Mouse (Mus musculus): ENCODE data around the gene Lrriq1.
A peak's percentile ranks its signal among the peaks of the same experiment; 100 is the strongest.

The Lrriq1 gene

DNA sequence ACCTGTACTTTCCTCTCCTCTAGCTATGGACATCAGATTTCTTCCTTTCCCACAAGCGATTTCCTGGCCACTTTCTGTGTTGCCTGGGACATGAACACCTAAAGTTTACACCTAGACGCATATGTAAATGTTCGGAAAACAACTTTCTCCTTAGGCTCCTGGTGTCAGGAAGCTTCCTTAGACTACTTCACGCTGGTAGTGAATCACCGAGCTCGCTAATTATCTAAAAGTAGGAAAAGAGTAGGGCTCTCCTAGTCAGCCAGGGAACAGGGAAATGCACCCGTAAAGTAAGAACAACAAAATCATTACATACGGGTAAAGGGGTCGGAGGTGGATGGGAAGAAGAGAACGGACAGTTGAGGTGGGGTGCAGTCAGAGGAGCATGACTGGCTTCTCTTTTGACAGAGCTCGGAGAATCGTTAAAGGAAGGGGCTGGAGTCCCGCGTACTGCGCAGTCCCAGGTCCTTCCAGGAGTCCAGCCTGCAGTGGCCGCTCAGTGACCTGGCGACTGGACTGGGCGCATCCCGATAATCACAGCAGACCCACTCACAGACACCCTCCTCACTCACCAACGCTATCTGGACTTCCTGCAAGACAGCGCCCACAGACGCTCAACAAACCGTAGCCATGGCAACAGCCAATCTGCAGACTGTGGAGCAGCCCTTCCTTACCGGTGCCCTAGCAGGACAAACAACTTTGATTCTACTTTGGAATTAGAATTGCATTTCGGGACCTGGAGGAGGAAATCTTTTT lies at the start of gene Lrriq1:
Lrriq1 (minus strand) TSS at position 616 of the 753 bp plus-strand sequence.
- peak; percentile 100 for ATAC-seq (ENCODE audit: low TSS enrichment)

DNA sequence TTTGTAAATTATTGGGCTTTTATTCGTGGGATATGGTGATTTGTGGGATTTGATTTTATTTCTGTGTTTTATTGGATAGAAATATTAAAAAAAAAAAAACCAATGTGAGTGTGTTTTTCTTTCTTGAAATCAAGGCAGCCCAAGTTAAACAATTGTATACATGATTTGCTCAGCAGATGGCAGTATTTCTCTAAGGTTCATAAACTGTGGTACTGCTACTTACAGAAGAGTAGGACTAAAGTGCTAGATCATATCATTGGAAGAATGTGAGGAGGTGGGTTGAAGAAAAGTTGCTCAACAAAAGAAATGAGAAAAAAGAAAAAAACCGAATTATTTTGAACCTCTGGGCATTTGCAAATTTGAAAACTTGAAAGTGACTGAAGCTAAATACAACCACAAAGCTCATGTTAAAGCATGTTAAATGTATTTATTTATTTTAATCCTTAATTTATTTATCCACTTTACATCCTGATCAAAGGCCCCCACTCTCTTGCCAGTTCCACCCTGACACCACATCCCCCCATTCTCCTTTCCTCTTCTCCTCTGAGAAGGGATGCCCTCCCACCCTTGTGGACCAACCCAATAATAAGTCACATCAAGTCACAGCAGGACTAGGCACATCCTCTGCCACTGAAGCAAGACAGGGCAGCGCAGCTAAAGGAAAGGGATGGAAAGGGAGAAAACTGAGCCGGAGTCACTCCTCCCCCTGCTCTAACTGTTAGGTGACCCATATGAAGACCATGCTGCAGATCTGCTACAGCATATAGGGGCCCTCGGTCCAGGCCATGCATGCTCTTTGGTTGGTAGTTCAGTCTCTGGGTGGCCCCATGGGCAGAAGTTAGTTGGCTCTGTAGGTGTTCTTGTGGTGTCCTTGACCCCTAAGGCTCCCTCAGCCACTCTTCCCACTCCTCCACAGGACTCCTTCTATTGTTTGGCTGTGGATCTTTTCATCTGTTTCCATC lies 18.0 kb upstream of the Lrriq1 start:
- peak; percentile 87 for ATAC-seq (ENCODE audit: low TSS enrichment)

DNA sequence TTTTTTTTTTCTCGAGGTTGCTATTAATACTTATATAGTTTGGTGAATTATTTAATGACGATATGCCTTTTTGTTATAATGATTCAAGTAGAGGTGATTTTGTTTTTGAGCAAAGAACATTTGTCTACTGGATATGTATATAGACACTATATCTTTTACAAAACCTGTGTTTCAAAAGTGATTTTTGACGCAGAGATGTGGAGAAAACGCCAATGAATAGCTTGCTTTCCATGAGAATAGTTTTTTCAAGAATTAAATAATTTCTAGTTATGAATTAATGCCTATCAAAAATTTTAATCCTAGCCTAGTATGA lies 294 bp upstream of the Lrriq1 start:
- ATAC-seq (ENCODE audit: low TSS enrichment), result peak; percentile 48

DNA sequence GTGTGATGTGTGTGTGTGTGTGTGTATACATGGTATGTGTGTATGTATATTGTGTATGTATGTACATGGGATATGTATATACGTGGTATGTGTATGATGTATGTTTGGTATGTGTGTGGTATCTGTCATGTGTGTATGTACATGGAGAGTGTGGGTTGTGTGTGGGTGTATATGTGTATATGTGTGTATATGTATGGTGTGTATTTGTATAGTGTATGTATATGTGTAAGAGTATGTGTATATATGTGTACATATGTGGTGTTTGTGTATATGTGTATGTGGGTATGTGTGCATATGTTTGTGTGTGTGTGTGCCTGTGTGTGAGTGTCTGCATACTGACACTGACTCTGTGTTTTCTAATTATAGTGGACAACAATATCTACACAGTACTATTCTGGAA lies 9.5 kb downstream of the Lrriq1 start:
- ATAC-seq (ENCODE audit: low TSS enrichment), result no peak

DNA sequence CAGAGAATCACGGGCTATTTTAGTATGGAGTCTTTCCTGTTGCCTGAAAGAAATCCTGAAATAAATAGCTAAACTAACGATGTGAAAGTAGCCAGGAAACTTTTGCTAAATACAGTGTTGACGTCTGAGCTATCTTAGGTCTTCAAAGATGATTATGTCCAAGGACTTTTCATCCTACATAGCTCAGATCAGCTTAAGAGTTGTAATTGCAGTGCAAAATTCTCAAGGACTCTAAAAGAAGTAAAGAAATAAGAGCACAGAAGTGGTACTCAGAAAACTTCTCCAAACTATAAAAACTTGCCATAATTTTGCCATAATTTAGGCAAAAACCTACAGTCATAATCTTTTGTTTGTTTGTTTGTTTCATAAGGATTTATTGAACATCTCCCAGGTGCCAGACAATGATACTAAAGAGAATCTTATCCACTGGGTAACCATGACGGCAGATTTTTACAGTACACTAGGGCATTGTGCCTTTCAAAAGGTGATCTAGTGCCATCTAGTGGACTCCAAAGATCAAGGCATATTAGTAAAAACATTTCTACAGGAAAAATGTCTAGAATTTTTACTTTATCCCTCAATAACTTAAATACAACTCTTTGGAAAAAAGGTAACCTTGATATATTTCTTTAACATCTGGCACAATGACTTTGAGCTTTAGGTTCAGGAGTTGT lies 41.3 kb downstream of the Lrriq1 start:
- peak; percentile 97 for ATAC-seq (ENCODE audit: low TSS enrichment)

DNA sequence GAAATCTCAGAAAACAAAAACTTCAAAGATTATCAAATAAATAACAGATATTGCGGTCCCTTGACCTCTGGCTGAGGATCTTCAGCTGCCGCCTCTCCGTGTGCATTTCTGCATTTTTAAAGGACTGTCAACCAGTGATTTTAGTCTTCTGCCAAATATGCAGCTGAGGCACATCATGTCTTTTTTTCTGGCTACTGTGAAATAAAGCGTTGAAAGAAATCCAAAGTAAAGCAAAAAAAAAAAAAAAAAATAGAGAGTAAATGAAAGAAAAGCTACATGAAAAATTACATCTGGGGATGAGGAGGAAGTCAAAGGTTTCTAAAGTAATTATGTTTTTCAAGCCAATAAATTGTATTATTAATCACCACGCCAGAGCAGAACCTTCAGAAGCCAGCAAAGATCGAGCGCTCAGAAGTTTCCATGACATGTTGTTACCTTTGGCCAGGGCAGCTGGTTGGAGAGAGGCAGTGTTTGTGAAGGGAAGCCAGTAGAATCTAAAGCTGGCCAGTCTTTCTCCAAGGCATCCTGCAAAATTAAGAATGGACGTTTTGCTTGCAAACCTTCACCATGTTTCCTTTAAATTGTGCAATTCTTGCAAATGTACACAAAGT lies 90.2 kb downstream of the Lrriq1 start:
- ATAC-seq (ENCODE audit: low TSS enrichment), result no peak

DNA sequence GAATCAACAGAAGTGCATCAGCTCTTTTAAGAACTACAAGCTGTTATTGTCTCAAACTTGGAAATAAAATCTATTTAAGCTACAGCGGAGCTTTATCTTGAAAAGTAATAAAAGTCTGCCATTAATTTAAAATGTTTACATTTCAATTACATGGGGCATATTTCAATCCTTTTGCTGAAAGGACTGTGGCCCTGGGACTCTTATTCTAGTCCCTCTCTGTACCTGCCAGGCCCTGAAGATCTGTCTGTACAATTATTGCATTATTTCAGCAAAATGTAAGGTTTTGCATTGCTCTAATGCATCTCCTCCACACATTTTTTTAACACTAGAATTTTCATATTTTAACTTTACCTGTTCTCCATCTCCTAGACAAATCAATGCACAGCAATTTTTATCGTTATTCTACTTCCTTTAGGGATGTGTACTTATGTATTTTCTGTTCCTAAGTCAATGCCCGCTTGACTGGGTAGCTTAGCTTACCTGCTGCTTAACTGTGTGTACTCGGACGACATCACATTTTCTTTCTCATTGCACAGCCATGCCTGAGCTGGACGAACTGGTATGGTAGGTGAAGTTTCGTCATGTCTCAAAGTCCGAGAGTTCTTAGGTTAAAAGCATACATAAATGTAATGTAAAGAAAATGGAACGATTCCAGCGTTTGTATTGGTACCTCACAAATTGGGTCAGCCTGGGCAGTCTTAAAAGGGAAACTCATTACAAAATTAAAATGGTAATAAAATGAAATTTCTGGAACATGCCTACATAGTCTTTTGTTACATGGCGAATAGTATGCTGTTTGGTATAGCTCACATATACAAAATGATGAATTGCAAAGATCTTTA lies 91.0 kb downstream of the Lrriq1 start:
- no peak for ATAC-seq (ENCODE audit: low TSS enrichment)

DNA sequence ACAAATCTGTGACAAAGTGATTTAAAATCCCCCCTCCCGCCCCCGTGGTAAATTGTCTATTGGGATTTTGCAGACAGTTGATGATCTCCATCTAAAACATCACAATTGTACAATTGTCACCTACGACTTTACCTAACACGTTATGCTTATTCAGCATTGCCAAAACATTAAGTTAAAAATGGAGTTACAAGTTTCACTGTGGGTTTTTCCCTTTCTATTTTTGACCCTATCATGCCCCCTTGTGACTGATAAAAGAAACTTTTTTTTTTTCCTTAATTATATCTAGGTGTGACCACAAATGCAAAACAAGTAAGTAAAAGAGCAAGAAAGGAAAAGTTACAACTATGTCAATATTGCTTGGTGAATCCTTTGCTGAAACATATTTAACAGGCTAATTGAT lies 93.6 kb downstream of the Lrriq1 start:
- ATAC-seq (ENCODE audit: low TSS enrichment), result no peak

DNA sequence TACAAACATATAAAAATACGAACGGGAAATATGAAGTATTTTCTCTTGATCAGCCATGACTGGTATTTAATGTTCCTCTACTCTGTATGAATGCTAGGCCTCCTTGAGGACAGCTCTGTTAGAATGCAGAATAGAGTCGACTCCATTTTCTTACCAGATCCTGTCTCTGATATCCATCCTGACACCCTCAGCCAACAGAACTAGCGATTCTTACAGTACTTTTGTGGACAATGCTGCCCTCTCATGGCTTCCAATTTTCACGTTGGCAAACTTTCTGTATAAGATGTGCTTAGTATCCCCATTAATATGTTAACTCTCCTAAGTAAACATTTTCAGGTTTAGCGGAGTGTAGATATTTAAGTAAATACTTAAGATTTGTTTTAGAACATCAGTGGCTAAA lies 94.6 kb downstream of the Lrriq1 start:
- ATAC-seq (ENCODE audit: low TSS enrichment), result peak; percentile 55; the same call in 1 of the 2 replicates

DNA sequence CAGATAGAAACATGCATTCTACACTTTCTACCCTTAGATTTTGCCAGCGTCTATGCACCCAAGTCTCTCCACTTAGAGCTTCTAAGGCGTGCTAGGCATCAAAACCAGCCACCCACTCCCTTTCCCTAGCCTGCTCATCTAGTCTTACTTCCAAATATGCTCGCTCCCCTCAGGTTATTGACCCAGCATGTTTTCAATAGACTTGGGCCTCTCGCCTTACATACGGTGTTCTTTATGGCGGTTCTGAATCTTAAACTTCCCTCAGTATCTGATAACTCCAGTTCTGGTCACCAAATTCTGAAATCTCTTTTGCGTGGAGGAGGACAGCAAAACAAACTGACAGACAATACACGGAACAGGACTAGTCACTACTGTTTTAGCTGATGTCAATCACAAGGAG lies 95.5 kb downstream of the Lrriq1 start:
- ATAC-seq (ENCODE audit: low TSS enrichment), result no peak

DNA sequence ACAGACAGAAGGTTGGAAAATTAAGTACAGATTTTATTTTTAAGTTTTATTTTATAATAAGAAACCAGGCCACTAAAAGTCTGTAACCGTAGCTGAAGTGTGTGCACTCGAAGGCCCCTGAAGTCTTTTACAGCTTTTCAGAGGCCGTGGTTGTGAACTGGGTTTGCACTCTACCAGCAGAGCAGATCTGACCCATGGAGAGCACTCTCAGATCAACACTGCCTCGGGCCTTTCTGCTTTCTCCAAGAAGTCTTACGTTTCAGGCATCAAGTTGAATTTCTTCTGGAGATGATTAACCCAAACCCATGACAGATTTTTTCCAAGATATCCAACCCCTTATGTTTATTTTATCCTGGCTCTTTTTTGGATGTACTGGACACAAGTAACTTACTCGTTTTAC lies 121.5 kb downstream of the Lrriq1 start:
- ATAC-seq (ENCODE audit: low TSS enrichment), result no peak

DNA sequence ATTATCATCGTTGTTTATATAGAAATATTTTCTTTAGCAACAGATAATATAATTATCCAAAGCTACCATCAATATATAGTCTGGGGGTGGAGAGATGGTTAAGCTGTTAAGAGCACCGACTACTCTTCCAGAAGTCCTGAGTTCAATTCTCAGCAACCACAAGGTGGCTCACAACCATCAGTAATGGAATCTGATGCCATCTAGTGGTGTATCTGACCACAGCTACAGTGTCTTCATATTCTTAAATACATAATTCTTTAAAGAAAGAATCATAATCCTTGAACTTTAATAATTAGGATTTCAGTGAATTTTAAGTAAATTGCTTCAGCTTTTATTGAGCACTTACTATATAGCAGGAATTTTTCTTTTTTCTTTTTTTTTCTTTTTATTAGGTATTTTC lies 128.0 kb downstream of the Lrriq1 start:
- no peak for ATAC-seq (ENCODE audit: low TSS enrichment)

DNA sequence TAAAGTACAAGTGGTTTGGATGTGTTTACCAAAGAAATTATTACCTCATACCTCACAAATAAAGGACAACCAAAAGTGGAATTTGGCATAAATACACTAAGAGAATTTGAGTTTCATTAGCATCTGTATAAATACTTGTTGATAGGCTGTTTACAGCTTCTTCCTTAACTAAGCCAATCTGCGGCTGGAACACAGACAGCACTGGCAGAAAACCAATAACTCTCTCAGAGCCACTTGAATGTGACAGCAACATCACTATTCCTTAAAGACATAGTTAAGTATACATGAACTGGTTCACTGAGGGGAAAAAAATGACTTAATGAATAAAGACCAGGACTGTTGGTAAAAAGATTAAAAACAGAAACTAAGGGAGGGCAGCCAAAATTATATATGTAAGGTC lies 150.0 kb downstream of the Lrriq1 start:
- no peak for ATAC-seq (ENCODE audit: low TSS enrichment)

DNA sequence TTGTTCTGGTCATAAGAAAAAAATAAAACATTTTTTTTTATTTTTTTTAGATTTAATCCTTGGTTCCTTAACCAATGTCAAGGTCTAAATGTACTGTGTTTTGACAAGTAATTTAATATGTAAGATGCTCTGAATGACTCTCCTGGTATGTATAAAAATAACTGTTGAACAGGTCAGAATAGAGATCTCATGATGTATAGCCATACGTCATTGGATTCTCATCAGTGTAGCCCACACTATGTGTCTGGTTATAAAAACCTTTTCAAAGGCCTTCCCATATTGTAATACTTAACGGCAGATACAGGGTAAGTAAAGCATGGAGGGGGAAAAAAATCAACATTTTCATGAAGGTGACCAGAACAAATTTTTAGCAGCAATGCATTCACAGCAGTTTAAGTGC lies 186.5 kb downstream of the Lrriq1 start:
- no peak for ATAC-seq (ENCODE audit: low TSS enrichment)

DNA sequence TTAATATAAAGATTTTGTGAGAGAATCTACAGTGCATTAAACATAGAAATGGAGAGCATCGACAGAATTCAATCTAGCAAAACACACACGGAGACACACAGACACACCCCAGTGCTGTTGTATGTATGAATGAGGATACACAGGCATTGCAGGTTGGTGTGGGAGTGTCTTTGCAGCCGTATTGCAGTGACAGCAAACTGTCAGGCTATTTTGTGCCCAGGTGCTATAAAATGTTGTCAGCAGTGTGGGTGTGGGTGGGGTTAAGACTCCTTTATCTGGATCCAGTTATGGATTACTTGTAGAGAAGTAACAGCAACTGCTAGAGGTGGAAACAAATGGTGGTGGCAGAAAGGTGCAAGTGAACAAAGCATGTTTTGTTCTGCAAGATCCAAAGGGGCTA lies 189.5 kb downstream of the Lrriq1 start:
- no peak for ATAC-seq (ENCODE audit: low TSS enrichment)

DNA sequence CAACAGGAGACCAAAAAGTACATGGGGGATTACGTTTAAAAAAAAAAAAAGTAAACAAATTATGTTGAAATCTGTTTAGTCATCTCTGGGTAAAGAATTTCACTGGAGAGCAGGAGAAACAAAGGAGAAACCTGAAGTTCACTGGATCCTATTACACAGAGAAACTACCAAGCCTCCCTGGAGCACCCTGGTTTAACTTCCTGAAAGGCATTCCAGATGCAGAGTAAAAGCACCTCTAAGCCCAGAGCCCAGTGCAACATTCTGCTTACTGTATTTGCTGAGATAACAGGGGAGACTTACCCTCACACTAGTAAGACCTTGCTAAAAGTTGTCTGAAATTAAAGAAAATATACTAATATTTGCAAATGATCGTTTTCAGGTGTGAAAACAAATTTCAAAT lies 191.1 kb downstream of the Lrriq1 start:
- no peak for ATAC-seq (ENCODE audit: low TSS enrichment)

DNA sequence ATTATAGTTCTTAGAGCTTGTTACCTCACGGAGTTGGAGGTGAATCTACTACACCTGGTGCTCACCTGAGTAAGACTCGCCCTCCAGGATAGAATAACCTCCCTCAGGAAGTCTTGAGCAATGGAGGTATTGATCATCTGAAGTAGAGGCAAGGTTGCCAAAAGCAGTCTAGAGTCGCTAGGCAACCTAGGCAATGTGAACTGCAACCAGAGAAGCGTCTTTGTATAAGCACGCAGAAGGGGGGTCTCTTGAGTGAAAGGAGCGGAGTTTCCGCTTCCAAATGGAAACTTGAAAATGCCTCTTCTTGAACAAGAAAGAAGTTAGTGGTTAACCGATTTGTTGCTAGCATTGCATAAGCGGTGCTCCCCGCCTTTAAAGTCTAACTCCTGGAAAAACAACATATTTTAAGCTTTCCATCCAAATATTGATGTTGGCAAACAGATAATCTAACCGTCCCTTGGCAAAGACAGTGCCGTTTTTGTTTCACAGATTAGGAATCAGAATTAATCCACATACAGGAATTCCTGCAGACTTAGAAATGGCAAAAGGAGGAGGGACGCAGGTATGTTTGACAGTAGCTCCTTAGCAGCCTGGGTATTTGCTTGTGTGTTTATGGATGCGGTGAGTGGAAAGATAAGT lies 201.0 kb downstream of the Lrriq1 start:
- ATAC-seq (ENCODE audit: low TSS enrichment), result no peak

DNA sequence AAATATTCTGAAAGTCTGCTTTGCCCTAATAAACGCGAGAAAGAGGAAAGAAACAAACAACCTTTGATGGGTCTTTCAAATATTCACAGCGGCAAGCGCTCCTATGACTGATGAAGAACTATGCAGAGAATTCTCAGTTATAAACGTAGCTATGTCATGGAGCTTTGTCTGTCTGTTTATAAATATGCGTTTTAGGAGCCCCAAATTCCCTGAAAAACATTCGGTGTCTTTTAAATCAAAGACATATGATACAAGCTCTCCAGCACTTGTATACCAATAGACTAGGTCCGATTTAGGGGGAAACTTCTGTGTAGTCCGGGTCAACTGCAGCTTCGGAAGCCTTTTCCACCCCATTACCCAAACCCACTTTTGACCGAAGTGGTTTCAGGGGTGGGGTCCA lies 205.2 kb downstream of the Lrriq1 start:
- no peak for ATAC-seq (ENCODE audit: low TSS enrichment)

DNA sequence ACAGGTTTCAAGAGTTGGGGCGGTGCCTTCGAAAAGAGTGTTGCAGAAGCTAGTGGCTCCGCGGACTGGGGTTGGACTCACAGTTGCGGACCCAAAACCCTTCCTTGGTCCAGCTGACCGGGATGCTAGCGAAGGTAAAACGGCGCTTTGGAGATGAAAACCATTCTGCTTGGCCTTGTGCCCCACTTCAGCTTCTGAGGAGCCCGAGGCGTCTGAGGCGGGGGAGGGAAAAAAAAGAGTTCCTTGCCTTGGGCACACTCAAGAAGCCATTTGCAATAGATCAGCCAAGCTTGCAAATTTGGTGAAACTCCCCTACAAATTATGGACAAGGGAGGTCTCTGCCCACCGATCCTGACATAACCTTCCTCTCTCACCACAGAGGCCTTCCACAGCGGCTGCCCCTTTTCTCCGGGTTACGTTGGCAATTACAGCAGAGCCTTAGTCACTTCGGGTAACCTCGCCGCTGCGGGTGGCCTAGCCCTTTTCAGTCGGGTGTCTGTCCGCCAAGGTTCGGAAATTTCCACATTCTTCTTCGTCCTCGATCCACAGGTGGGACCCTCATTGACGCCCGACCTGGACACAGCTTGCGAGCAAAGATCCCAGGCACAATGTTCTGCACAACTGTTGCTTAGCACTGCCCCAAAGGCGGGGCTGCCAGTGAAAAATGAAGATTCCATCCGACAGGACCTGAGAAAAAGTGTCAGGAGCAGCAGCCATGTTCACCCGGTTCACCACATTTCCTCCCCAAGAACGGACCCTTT lies 206.2 kb downstream of the Lrriq1 start, which contains the start of gene Alx1:
Alx1 (minus strand) TSS at position 486 of the 761 bp plus-strand sequence.
- no peak for ATAC-seq (ENCODE audit: low TSS enrichment)

Measured in frontal cortex, adult (tissue).